Mouse (Mus musculus) olfactory bulb, adult 2 months (tissue): ENCODE results near the gene Tprn. TPM values are rescaled to one million over a fixed set of nuclear protein-coding genes. Genes with fewer than 3 reads are reported as not detected.

Source experiments
- H3K27ac ChIP-seq: fragments of 200-500 bp; 2 replicates; pipeline ENCODE4 v1.5.1; 2012; ENCODE audit warnings: low read depth, low read length; ENCODE audit not compliant: insufficient read depth
- H3K4me1 ChIP-seq: fragments of 200-500 bp; 2 replicates; pipeline ENCODE4 v1.6.1; 2012; ENCODE audit warnings: low read length; ENCODE audit not compliant: control insufficient read depth, insufficient read depth
- H3K4me3 ChIP-seq: fragments of 200-500 bp; 2 replicates; pipeline ENCODE4 v1.5.1; 2012; ENCODE audit warnings: mild to moderate bottlenecking, low read depth, low read length, moderate library complexity; ENCODE audit not compliant: insufficient read depth
- CTCF ChIP-seq: fragments of 200-500 bp; IDR thresholded peaks from 2 replicates; pipeline ENCODE4 v1.5.1; 2012; ENCODE audit warnings: low read depth, mild to moderate bottlenecking, low read length, moderate library complexity; ENCODE audit not compliant: insufficient read depth
- POLR2A ChIP-seq: fragments of 200-500 bp; IDR thresholded peaks from 2 replicates; pipeline ENCODE4 v1.6.1; 2012; ENCODE audit warnings: mild to moderate bottlenecking, low read depth, low read length, moderate library complexity; ENCODE audit not compliant: insufficient read depth
- WGBS: fragments of 180-500 bp; shearing (Covaris S2); methylation state at CpG from one replicate; pipeline ENCODE4 v1.1.7; 2018; 5-methylcytosine and 5-hydroxymethylcytosine counted together
- polyA plus RNA-seq: library from polyadenylated mRNA; stranded (reverse); fragments of >200 nt; gene quantifications from 2 replicates; pipeline ENCODE4 v1.2.4, GENCODE M21; 2012; ENCODE audit warnings: low replicate concordance; ENCODE audit not compliant: missing spikeins, insufficient read depth, insufficient read length

The Tprn gene
- polyA plus RNA-seq, 1 experiment, result not detected

DNA sequence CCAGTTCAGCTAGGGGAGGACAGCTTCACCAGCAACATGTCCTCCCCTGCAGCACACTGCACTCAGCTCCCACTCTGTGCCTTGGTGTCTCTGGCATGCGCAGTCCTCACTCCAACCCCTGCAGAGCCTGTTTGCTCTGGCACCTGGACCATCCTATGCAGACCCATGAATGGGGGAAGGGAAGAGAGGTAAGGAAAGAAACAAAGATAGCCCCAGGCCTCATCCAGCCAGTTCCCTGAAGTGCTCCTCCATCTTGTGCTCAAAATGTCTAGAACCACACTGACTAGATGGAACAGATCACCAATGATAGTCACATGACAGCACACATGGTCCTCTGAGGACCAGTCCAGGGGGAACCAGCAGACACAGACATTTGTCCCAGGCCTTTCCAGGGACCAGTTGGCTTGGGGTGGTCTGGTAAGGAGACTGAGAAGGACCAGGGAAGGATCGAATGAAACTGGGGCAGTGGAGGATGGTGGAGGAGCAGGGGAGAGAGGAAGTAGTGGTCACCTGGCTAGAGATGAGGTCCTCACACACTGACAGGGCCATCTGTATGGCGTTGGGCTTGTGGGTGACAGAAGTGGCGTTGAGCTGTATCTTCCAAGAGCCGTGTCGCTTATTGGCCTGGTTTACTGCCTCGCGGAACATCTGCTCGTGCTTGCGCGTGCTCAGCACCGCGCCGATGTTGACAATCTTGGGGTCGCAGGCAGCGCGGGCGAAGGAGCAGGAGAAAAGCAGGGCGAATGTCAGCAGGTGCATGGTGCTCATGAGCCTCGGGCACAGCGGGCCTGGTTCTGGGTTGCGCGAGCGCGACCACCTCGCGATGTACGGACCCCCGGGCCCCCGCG is 55.9 kb downstream of the Tprn start:
- Histone ChIP-seq H3K4me1 (peaks cover 16% of the 10 kb centered on the region), H3K4me3 (peak overlapping the region; percentile 73), H3K27ac (peak overlapping the region; percentile 97)
- 1% methylated on average over 31 of the region's 31 CpGs for WGBS
- TF ChIP-seq CTCF (no peak), POLR2A (no peak)

- TF ChIP-seq POLR2A (peak; percentile 99), CTCF (no peak)
- 7% methylated on average over 58 of the region's 58 CpGs for WGBS
- Histone ChIP-seq H3K4me1 (peaks cover 14% of the 10 kb centered on the region), H3K27ac (peak within 1 kb of the TSS; percentile 97), H3K4me3 (peak within 1 kb of the TSS; percentile 73)
These were observed 56.8 kb downstream of the Tprn start, which contains the start of gene Grin1 for GRCm38 (mm10) chr2:25318971-25319773. TSS of gene Grin1 (minus strand) at chr2:25319187.

Other genes with a start within 250 kb of the Tprn start
- not detected in 2 replicates for gene Nsmf, start 208.3 kb upstream of the Tprn start, polyA plus RNA-seq
- not detected in 2 replicates for gene Entpd8, start 182.3 kb upstream of the Tprn start, polyA plus RNA-seq
- not detected in 2 replicates for gene Noxa1, start 167.5 kb upstream of the Tprn start, polyA plus RNA-seq
- gene Nrarp, start 81.9 kb upstream of the Tprn start, polyA plus RNA-seq, result not detected in 2 replicates
- not detected in 2 replicates for gene Tor4a, start 65.7 kb upstream of the Tprn start, polyA plus RNA-seq
- not detected in 2 replicates for gene Nelfb, start 51.1 kb upstream of the Tprn start, polyA plus RNA-seq
- gene Stpg3, start 48.0 kb upstream of the Tprn start, polyA plus RNA-seq, result not detected in 2 replicates
- gene Fam166a, start 43.9 kb upstream of the Tprn start, polyA plus RNA-seq, result not detected in 2 replicates
- 193 TPM in 1 of 2 replicates, not detected in the other for gene Tubb4b, start 37.9 kb upstream of the Tprn start, polyA plus RNA-seq
- gene Slc34a3, start 28.3 kb upstream of the Tprn start, polyA plus RNA-seq, result not detected in 2 replicates
- gene Rnf224, start 25.8 kb upstream of the Tprn start, polyA plus RNA-seq, result not detected in 2 replicates
- gene Rnf208, start 20.4 kb upstream of the Tprn start, polyA plus RNA-seq, result not detected in 2 replicates
- gene Cysrt1, start 20.2 kb upstream of the Tprn start, polyA plus RNA-seq, result not detected in 2 replicates
- not detected in 2 replicates for gene AL732309.1, start 15.8 kb upstream of the Tprn start, polyA plus RNA-seq
- not detected in 2 replicates for gene Tmem203, start 7.2 kb upstream of the Tprn start, polyA plus RNA-seq
- gene Ssna1, start 9.8 kb downstream of the Tprn start, polyA plus RNA-seq, result not detected in 2 replicates
- gene Anapc2, start 9.9 kb downstream of the Tprn start, polyA plus RNA-seq, result not detected in 2 replicates
- gene Tmem210, start 25.5 kb downstream of the Tprn start, polyA plus RNA-seq, result not detected in 2 replicates
- not detected in 2 replicates for gene Lrrc26, start 27.3 kb downstream of the Tprn start, polyA plus RNA-seq
- gene Grin1, start 56.6 kb downstream of the Tprn start, polyA plus RNA-seq, result 199 and 286 TPM in 2 replicates
- gene Man1b1, start 69.7 kb downstream of the Tprn start, polyA plus RNA-seq, result not detected in 2 replicates
- not detected in 2 replicates for gene Dpp7, start 93.7 kb downstream of the Tprn start, polyA plus RNA-seq
- not detected in 2 replicates for gene Uap1l1, start 103.1 kb downstream of the Tprn start, polyA plus RNA-seq
- not detected in 2 replicates for gene Sapcd2, start 109.7 kb downstream of the Tprn start, polyA plus RNA-seq
- gene Entpd2, start 133.3 kb downstream of the Tprn start, polyA plus RNA-seq, result not detected in 2 replicates
- not detected in 2 replicates for gene Npdc1, start 136.7 kb downstream of the Tprn start, polyA plus RNA-seq
- gene Fut7, start 160.6 kb downstream of the Tprn start, polyA plus RNA-seq, result not detected in 2 replicates
- not detected in 2 replicates for gene Abca2, start 166.1 kb downstream of the Tprn start, polyA plus RNA-seq
- gene Clic3, start 194.2 kb downstream of the Tprn start, polyA plus RNA-seq, result not detected in 2 replicates
- not detected in 2 replicates for gene Paxx, start 198.5 kb downstream of the Tprn start, polyA plus RNA-seq
- 758 and 1,988 TPM in 2 replicates for gene Ptgds, start 207.4 kb downstream of the Tprn start, polyA plus RNA-seq
- not detected in 2 replicates for gene Lcn12, start 231.3 kb downstream of the Tprn start, polyA plus RNA-seq
- gene Fbxw5, start 238.1 kb downstream of the Tprn start, polyA plus RNA-seq, result 706 TPM in 1 of 2 replicates, not detected in the other
- gene C8g, start 239.1 kb downstream of the Tprn start, polyA plus RNA-seq, result not detected in 2 replicates